In the genomic region with DNA sequence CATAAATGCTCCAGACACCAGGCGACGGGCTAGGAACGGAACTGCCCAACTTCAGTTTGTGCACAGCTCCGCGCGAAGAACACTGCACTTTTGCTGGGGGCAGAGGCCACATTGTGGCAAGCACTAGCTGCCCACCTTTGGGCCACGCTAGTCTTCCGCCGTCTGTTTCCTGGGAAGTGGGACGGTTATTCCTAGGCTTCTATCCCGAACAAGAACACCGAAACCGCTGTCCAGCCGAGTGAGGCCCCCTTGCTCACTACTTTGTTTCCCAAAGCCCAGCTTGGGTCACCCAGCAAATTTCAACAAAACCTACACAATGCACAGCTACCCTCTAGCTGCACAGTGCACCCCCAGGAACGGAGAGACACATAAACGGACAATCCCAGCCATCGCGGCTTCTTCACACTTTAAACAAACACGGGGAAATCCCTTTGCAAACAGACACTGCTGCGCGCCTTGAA, we compare ENCODE assay signal across 10 mouse cellular contexts. TPM values are rescaled to one million over a fixed set of nuclear protein-coding genes. Genes with fewer than 3 reads are reported as not detected.
DNase-seq lines count a peak whose midpoint lies in the region; ATAC-seq and TF ChIP-seq lines count a peak whose summit lies in the region.
"Had no signal": no experiment of that assay in that cellular context is flagged by ENCODE, and none has a peak within 500 bp of the region (broad histone marks: within the 10 kb centered on the region; RNA-seq: fewer than 3 reads in every experiment).

No protein-coding gene starts in this region.

- no peaks in the 10 kb centered on the region for H3K4me1 ChIP-seq in cortical plate, adult 2 months (ENCODE audit: control insufficient read depth, insufficient read depth, low read length)
- no peaks in the 10 kb centered on the region; the same call in 1 of the 2 replicates for H3K4me1 ChIP-seq in forebrain, embryonic 14.5 days (ENCODE audit: control insufficient read depth, insufficient read depth, low read length)
- H3K4me1 ChIP-seq in midbrain, embryonic 11.5 days (ENCODE audit: control insufficient read depth, insufficient read depth, low read length): peaks cover 9% of the 10 kb centered on the region

- H3K9ac ChIP-seq in forebrain, embryonic 14.5 days (ENCODE audit: low read length): peak overlapping the region; percentile 74
- H3K9ac ChIP-seq in midbrain, embryonic 11.5 days (ENCODE audit: low read length): no peak overlapping the region
- H3K9ac ChIP-seq: lung, embryonic 15.5 days had no signal

- H3K4me2 ChIP-seq in forebrain, embryonic 14.5 days (ENCODE audit: low read length): peak overlapping the region; percentile 65
- no peak overlapping the region for H3K4me2 ChIP-seq in midbrain, embryonic 11.5 days
- H3K4me2 ChIP-seq: lung, embryonic 15.5 days had no signal

- no peaks in the 10 kb centered on the region for H3K9me3 ChIP-seq in forebrain, embryonic 14.5 days (replicated peaks; ENCODE audit: control insufficient read depth, low read length)
- H3K9me3 ChIP-seq in midbrain, embryonic 11.5 days (ENCODE audit: control insufficient read depth, low read length): no peaks in the 10 kb centered on the region
- H3K9me3 ChIP-seq: lung, embryonic 15.5 days had no signal

- no peak for TF ChIP-seq CTCF in left cerebral cortex, adult 2 months (IDR thresholded peaks at IDR 0.05)
- no peak for TF ChIP-seq CTCF in cortical plate, adult 2 months (IDR thresholded peaks at IDR 0.05; ENCODE audit: extremely low read depth, insufficient read depth, low read length)

- no peak overlapping the region; the same call in 1 of the 2 replicates for H3K27ac ChIP-seq in left cerebral cortex, adult 2 months
- H3K27ac ChIP-seq in cortical plate, adult 2 months (ENCODE audit: insufficient read depth, low read length): peak overlapping the region; percentile 28; the same call in 1 of the 2 replicates
- H3K27ac ChIP-seq in forebrain, embryonic 14.5 days (ENCODE audit: low read depth, low read length): peak overlapping the region; percentile 97
- no peak overlapping the region for H3K27ac ChIP-seq in midbrain, embryonic 11.5 days (ENCODE audit: low read depth, low read length)
- H3K27ac ChIP-seq: lung, embryonic 15.5 days had no signal

- DNase-seq in left cerebral cortex, adult 2 months (ENCODE audit: extremely low spot score in 1 of 2, low spot score in 2 of 2): no peak
- no peak for DNase-seq in left cerebral cortex, postnatal 14 days (ENCODE audit: low spot score in 2 of 2)
- DNase-seq in forebrain, embryonic 14.5 days (ENCODE audit: low spot score): no peak
- DNase-seq in midbrain, embryonic 11.5 days (ENCODE audit: low spot score, missing footprints): no peak
- DNase-seq in cerebellum, postnatal 4 days (ENCODE audit: low spot score in 2 of 2): no peak
- DNase-seq in kidney, postnatal 10 days: no peak
- DNase-seq in spleen, postnatal 4 days (ENCODE audit: low spot score in 2 of 2): no peak
- DNase-seq: thymus, postnatal 4 days had no signal

- WGBS in forebrain, embryonic 14.5 days: under 1% methylated on average over 21 of the region's 21 CpGs
- WGBS in midbrain, embryonic 11.5 days: under 1% methylated on average over 21 of the region's 21 CpGs

- peak overlapping the region; percentile 32 for H3K4me3 ChIP-seq in left cerebral cortex, adult 2 months
- H3K4me3 ChIP-seq in cortical plate, adult 2 months (ENCODE audit: insufficient read depth, low read length): peak overlapping the region; percentile 45
- peak overlapping the region; percentile 38 for H3K4me3 ChIP-seq in forebrain, embryonic 14.5 days (ENCODE audit: low read depth, low read length)
- peak overlapping the region; percentile 8; the same call in 1 of the 2 replicates for H3K4me3 ChIP-seq in midbrain, embryonic 11.5 days (ENCODE audit: low read depth, low read length)
- H3K4me3 ChIP-seq: lung, embryonic 15.5 days had no signal

- TF ChIP-seq POLR2A in cortical plate, adult 2 months (IDR thresholded peaks at IDR 0.05; ENCODE audit: extremely low read depth, insufficient read depth, low read length): no peak

- H3K36me3 ChIP-seq in forebrain, embryonic 14.5 days (ENCODE audit: control insufficient read depth, insufficient read depth, low read length): no peaks in the 10 kb centered on the region
- H3K36me3 ChIP-seq in midbrain, embryonic 11.5 days (ENCODE audit: control insufficient read depth, insufficient read depth, low read length): no peaks in the 10 kb centered on the region
- H3K36me3 ChIP-seq: lung, embryonic 15.5 days had no signal

- peaks cover 49% of the 10 kb centered on the region for H3K27me3 ChIP-seq in forebrain, embryonic 14.5 days (replicated peaks; ENCODE audit: control insufficient read depth, insufficient read depth, low read length)
- peaks cover 95% of the 10 kb centered on the region for H3K27me3 ChIP-seq in midbrain, embryonic 11.5 days (ENCODE audit: control insufficient read depth, insufficient read depth, low read length)

- no peak for ATAC-seq in forebrain, embryonic 14.5 days
- ATAC-seq in midbrain, embryonic 11.5 days (ENCODE audit: low FRiP score): no peak

- intact Hi-C loops in left cerebral cortex, adult 2 months (cut with DNase I): loop anchor here (5.0 kb wide), 1 partner anchor 283 kb away; a partner anchor contains a TSS
- intact Hi-C loops in left cerebral cortex, postnatal 14 days (cut with DNase I): no loop called here

RNA-seq across cellular contexts. Expression of a gene that starts 3.2 kb away (rescaled TPM):
- 10 to 100 TPM in 1 of 2 experiments, 1 to 10 TPM in 1; 9.1 to 11.1 TPM for total RNA-seq in left cerebral cortex, adult 2 months (2021)
- total RNA-seq in left cerebral cortex, postnatal 14 days (2021): 10 to 100 TPM in 1 of 2 experiments, 1 to 10 TPM in 1; 8.9 to 10.8 TPM
- 7.2 and 7.7 TPM in 2 replicates for polyA plus RNA-seq in cortical plate, adult 2 months (2012; rRNA removed)
- 4.4 and 5.8 TPM in 2 replicates for polyA plus RNA-seq in forebrain, embryonic 14.5 days (2014; fragmentation: Nextera tagmentation; extraction: Ambion mirVana)
- polyA plus RNA-seq in midbrain, embryonic 11.5 days (2014; fragmentation: Nextera tagmentation; extraction: Ambion mirVana): 0.33 and 0.81 TPM in 2 replicates
- polyA plus RNA-seq: lung, embryonic 15.5 days had no signal

RNA-seq across cellular contexts. Expression of a gene that starts 21.9 kb away (rescaled TPM):
- total RNA-seq in left cerebral cortex, adult 2 months (2021): 1 to 10 TPM; 5.6 to 8.9 TPM
- total RNA-seq in left cerebral cortex, postnatal 14 days (2021): 1 to 10 TPM; 6.4 to 6.9 TPM
- polyA plus RNA-seq in cortical plate, adult 2 months (2012; rRNA removed): 2.4 and 2.7 TPM in 2 replicates
- polyA plus RNA-seq in forebrain, embryonic 14.5 days (2014; fragmentation: Nextera tagmentation; extraction: Ambion mirVana): 55.7 and 77.2 TPM in 2 replicates
- 5.2 and 7.7 TPM in 2 replicates for polyA plus RNA-seq in midbrain, embryonic 11.5 days (2014; fragmentation: Nextera tagmentation; extraction: Ambion mirVana)

Comparison
In these comparisons a context has a peak if more than half of its experiments do, and no peak if none do; other contexts are left out.
1. H3K27ac ChIP-seq: peak in cortical plate, adult 2 months (single experiment) and forebrain, embryonic 14.5 days (single experiment); none in left cerebral cortex, adult 2 months (single experiment) and midbrain, embryonic 11.5 days (single experiment).
2. Peak in every context shown above with its lines, with median percentiles within 50 percentile points of each other: H3K4me3 ChIP-seq.